Mouse (Mus musculus) gastrocnemius, adult 8-10 months (tissue): ENCODE results near the gene Cog6. TPM values are rescaled to one million over a fixed set of nuclear protein-coding genes. Genes with fewer than 3 reads are reported as not detected.

ENCODE experiments used
- DNase-seq, 2 experiments: peaks; one replicate each; pipeline ENCODE4 v3.0.0; 2022; ENCODE audit warnings: low spot score in 2 of 2
- total RNA-seq, 4 experiments: library from RNA; stranded (reverse); gene quantifications; 2 replicates each; pipeline ENCODE4 v1.2.4; 2022

The Cog6 gene
- total RNA-seq, 4 experiments from 2014 or later, result 37.9 to 50.6 (median 45.6) TPM

DNA sequence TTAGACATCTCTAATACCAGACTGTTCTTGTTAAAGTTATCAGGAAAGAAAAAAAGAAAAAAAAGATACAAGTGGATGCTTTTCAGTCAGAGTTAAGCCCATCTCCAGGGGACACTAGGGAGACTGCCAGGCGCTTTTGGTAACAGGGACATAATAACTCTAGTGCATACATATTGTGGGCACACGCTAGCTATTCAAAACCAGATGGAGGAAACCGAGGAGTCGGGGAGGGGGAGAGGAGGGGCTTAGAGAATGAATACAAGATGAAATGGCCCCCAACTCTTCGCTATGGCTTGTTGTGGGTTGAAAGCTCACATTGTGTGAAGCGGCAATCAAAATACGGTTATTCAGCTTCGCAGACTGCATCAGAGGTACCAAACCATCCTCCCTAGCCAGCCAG, 53.6 kb downstream of the Cog6 start:
- DNase-seq, result no peak

DNA sequence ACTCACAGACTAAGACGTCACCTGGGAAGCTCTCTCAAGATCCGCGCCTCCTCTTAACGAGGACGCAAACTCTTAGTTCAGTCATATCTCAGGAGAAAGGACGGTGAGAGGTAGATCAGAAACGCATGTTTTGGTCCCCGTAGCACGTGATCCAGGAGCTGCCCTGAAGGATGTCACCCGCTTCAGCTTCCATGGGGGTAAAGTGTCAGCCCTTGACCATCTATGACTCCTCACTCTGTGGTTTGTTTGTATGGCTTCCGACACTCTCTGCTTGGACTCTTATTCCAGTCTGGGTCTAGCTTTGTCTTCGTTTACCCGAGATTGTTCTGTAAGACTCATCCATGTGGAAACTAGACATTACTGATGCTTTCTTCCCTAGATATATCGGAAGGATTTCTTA, 54.6 kb downstream of the Cog6 start:
- no peak for DNase-seq

DNA sequence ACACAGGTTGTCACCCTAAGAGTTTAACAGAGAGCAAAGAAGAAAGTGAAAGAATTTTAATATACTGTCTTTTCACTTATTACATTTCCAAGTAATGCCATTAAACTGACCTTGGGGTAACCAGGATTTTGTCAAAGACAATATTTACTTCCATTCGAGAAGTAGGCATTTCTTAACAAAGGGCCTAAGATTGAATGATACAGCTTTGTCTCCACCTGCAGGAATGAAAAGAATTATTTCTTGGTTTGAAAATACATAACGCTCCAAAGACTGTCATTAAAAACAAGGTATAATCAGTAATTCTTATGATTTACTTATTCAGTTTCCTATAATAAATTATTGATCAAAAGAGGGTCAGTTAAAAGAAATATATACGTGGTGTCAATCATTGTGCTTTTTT, 55.4 kb downstream of the Cog6 start:
- no peak for DNase-seq

DNA sequence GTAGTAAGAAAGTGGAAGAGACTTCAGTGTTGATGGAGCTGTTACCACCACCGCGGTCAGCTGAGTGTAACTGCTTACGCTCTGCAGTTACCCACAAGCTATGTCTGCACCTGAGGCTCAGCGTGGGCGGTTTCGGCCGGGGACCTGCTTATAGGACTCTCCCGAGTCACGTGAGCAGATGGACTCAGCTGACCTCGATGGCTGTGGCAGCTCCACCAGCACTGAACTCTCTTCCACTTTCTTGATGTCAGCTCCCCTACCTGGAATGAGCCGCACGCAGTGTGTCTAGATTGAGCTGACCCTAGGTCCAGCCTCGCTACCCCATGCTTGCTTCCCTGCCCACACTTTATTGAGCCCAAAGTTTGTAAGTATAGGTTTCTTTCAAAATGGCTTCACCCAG, 56.1 kb downstream of the Cog6 start:
- DNase-seq, result no peak

DNA sequence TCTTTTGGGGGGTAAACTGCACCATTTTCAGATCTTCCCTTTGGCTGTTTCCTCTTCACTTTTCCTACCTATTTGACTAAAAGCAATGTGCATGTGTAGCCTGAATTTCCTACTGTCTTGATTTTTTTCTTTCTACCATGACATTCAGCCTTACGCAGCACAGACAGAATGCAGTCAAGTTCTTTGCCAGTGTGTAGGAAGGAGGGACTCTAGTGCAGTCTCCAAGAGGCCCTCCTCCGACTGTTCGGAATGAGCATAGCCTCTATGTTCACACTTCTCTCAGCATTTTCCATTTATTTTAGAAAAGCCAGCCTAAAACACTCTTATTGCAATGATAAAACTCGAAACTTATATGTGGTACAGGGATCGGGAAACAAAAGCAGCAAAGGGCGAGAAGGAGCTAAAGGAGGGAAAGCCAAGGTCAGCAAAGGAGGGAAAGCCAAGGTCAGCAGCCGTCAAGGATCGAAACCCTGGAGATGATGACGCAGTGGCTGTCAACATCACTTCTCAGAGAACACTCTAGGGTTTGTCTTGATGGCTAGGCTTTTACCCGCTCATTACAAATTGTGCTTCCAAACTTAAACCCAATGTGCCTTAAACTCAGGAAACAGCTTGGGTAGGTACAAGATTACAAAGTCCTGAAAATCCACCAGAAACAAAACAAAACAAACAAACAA, 58.5 kb downstream of the Cog6 start:
- no peak for DNase-seq

DNA sequence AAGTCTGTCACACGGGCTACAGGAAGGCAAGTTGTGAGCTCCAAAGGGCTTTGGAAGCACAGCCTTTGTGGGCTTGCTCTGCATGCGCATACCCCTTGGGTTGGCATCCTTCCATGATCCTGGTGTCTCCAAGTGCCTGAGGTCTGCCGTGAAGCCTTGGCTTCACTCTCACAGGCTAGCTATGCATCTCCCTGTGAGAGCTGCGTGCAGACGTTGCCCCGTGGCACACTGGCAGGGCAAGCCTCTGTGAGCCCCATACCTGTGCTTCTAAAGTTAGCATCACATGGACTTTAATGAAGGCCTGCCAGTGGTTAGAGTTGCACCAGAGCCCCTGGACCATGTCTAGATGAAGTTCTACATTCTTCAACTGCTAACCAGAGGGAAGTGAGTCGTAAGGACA, 59.2 kb downstream of the Cog6 start:
- DNase-seq, result no peak

DNA sequence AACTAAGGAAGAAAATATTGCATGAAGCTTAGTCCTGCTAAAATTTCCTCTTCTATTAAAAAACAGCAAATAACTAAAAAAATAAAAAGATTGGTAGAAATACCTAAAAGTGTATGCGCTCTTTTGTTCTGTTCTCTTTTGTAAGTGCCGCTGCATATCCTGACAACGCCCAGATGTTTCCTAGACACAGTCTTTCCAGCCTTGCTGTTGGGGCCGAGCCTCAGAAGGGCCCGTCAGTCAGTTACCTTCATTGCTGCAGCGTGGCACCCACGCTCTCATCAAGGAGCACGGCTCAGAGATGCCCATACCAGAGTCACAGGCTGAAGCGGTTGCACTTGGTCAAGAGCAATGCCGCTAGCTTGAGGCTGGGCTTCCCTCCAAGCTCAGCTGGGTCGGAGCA, 60.8 kb downstream of the Cog6 start:
- no peak for DNase-seq

DNA sequence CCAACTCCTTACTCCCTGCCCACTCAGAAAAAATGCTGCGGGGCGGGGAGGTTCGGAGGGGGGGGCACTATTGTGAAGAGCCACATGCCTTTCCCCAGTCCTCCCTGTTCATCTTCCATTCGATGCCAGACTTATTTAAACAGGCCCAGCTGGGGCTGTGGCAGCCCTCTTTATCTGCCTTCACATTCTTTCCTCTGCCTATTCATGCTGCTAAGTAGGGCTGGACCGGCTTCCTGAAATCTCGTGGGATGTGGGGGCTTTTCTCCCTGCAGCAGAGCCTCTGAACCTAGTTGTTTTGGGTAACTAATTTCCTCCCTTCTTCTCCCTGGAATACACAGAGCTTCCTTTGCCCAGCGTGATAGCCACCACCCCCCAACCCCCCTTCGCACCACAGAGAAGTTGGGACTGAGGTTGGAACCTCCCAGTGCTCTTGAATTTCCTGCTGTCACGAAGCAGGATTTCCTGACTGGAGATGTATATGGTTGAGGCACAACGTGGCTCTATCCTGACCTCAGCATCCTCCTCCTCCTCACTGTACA, 61.5 kb downstream of the Cog6 start:
- DNase-seq, result no peak

DNA sequence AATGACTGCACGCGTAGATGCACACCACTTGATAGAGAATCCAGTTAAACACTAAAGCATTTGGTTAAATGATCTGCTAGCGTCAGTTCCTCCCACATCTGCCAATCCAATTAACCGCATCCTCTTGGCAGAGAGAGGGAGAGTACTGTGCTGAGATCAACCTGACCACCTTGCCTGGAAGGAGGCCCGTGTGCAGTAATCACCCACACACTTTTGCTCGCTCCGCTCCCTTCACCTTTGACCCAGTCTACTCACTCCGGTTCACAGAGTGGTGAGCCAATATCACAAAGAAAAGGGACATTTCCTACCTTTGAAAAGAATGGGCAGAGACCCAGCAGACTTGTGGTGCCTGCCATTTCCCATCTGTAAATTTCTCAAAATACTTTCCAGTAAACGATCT, 62.4 kb downstream of the Cog6 start:
- DNase-seq, result no peak

DNA sequence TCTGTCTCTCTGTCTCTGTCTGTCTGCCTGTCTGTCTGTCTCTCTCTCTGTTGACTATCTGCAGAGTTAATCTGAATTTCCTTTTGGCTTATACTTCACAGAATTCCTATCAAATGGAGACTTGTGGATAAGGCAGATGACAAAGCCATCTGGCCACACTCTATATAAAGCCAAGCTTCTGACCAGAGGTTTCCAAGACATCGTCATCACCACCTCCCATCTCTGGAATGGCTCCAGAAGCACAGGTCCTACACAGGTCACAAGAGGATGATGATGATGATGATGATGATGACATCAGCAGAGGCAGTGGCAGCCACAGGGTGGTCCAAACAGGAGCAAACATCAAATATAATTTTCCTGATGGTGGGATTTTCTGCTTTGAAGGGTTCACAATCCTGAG, 63.2 kb downstream of the Cog6 start:
- no peak for DNase-seq

DNA sequence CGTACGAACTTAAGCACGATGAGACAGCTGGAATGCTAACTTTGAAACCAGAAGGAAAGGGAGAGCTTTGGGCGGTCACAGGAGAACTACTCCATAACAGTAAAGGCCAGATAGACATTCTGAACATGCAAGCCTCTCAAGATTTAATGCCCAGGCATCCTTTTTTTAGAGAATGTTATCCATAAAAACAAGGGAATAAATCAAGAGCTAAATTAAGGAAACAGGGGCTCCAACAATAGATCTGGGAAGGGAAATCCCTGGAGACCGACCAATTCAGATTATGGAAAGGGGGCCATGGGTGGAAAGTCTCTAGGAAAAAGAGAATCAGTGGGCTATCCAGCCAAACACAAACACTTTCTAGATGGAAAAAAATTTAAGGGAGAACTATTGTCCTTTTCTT, 68.2 kb downstream of the Cog6 start:
- DNase-seq, result no peak

DNA sequence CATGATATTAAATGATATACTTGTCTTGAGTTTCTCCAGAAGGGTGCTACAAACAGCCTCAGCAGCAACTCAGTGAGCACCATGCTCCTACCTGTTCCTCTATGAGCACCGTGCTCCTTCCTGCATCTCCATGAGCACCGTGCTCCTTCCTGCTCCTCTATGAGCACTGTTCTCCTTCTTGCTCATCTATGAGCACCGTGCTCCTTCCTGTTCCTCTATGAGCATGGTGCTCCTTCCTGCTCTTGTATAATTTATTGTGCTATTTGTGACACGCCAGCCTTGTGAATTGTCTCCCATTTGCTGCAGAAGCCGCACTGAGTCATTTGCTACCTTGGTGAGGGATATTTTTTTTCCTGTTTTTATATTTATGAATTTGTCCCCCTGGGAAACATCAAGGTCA, 69.6 kb downstream of the Cog6 start:
- no peak for DNase-seq

DNA sequence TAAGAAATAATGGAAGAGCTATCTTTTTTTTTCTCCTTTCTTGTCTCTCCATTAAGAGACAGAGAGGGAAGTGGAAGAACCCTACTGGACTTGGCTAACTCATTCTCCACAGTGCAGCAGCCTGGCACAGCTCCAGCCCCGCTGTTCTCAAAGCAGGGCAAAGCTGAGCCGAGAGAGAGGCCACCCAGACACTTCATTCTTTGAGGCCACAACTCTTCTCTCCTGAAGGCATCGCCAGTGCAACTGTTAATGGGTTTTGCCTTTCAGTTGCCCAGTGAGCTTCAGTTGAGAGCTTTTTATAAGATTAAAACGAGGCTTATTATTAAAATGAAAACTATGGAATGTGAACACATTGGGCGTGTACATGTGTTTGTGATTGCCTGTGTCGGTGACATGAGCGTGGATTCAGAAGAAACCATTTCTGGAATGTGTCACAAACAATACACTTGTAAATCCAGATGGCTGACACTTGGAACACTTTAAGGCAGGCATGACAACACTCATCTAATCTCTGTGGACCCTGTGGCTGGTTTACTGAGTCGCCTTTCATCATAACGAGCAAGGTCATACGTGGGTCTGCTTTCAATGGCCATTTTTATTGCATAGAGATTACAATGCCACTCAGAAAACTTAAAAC, 76.1 kb downstream of the Cog6 start:
- peak in 1 of 2 experiments; percentile 21 for DNase-seq

DNA sequence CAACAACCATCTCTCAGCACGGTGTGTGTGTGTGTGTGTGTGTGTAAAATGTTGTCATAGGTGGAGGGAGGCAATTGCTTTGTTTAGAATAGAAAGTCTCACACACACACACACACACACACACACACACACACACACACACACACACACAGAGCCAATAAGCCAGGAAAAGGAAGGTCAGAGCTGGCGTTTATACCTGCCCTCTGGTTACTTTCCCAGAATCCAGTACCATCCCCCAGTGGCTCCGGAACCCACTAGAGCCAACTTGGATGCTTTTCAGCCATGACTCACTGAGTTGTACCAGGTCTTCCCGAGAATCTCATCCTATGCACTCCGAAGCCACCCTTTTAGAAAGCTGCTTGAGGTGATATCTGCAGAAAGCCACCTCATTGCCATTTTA, 78.6 kb downstream of the Cog6 start:
- no peak for DNase-seq

DNA sequence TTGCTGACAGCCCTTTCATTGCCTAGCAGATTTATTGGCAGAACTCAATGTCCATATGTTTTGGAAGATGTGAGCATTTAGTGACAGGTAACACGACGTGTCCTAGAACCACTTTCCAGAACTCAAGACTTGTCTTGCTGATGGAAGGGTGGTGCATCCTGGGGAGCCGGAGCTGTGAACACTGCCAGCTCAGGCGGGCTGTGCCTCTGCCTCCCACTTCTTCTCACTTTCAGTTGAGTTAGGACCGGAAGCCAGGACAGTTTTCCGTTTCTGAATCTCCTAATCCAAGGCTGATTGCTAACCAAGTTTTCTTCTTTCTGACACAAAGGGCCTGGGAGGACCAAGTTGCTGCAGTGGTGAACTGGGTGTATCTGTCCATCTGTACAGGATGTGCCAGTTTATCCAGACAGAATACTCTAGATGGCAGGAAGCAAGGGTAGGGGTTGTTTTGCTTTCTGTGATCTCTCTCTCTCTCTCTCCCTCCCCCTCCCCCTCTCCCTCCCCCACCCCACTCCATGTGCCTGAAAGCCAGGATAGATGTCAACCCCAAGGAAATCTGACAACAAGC, 79.2 kb downstream of the Cog6 start:
- no peak for DNase-seq

DNA sequence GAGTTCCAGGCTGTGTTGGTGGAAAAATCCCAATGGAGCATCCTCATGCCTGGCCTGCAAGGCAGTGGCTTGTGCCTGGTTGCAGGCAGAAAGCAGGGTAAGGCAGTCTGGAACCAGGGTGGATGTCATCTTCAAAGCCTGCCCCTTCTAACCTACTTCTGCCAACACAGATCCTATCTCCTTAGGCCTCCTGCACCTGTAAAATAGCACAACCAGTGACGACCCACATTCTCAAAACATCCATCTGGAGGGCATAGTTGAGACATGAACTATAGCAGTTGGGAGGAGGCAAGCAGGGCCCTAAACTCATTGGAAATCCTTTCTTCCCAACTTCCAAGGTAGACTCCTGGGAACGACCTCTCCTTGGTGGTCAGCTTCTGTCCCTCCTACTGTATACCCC, 85.1 kb downstream of the Cog6 start:
- DNase-seq, result no peak

Other genes starting within 250 kb of the Cog6 start
- gene Lhfp, start 24.3 kb upstream of the Cog6 start, total RNA-seq, result 10 to 100 TPM in 1 of 4 experiments, 1 to 10 TPM in 3; 5.4 to 10.3 (median 7.5) TPM